Mouse (Mus musculus): ENCODE measurements around the gene Prr19. TPM values are rescaled to one million over a fixed set of nuclear protein-coding genes. Genes with fewer than 3 reads are reported as not detected.
"Not testable (repeated sequence)": the region's sequence is repeated elsewhere in the genome, so short reads cannot be mapped to it uniquely, and the experiment has no call there.

Gene Prr19
- total RNA-seq, 2 experiments from 2014 or later = not detected

GRCm38 (mm10) chr7:25322058-25322484 lies 20.9 kb downstream of the Prr19 start:
- peak; percentile 49 for DNase-seq

DNA sequence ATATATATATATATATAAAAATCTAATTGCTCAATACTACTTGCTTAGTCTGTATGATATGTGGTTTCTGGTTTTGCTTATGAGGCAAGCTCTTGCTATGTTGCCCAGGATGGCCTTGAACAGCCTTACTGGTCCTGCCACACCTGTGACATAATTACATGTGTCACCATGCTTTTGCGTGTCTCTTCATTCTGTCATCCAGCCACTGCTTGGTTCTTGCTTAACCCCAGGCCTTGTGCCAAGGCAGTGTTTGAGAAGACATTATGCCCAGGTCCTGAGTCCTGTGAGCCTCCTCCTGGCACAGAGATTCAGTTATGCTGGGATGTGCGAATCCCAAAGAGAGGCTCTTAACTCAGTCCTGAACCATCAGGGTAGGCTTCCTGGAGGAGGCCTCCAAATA lies 22.0 kb downstream of the Prr19 start:
- DNase-seq = no peak

DNA sequence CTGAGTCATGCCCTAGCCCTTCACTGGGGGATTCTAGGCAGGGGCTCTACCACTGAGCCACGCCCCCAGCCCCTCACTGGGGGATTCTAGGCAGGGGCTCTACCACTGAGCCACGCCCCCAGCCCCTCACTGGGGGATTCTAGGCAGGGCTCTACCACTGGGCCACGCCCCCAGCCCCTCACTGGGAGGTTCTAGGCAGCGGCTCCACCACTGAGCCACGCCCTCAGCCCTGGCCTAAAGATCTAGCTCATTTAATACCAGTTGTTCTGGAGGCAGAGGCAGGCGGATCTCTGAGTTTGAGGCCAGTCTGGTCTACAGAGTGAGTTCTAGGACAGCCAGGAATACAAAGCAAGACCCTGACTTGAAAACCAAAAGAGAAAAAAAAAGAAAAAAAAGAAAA lies 24.2 kb downstream of the Prr19 start:
- not testable (repeated sequence) for DNase-seq

DNA sequence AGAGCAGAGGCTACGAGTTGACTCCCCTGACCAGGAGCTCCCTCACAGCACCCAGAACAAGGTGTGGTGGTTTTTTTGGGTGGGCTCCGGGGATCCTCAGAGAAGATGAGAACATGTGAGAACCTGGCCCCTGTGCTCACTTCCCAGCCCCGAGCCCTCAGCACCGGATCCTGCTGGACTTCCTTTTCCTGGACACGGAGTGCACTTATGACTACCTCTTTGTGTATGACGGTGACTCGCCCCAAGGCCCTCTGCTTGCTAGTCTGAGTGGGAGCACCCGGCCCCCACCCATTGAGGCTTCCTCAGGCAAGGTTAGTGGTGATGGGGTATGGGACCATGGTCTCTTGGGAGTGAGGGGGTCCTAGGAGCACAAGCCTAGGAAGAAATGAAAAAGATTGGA lies 25.0 kb downstream of the Prr19 start:
- DNase-seq = no peak

DNA sequence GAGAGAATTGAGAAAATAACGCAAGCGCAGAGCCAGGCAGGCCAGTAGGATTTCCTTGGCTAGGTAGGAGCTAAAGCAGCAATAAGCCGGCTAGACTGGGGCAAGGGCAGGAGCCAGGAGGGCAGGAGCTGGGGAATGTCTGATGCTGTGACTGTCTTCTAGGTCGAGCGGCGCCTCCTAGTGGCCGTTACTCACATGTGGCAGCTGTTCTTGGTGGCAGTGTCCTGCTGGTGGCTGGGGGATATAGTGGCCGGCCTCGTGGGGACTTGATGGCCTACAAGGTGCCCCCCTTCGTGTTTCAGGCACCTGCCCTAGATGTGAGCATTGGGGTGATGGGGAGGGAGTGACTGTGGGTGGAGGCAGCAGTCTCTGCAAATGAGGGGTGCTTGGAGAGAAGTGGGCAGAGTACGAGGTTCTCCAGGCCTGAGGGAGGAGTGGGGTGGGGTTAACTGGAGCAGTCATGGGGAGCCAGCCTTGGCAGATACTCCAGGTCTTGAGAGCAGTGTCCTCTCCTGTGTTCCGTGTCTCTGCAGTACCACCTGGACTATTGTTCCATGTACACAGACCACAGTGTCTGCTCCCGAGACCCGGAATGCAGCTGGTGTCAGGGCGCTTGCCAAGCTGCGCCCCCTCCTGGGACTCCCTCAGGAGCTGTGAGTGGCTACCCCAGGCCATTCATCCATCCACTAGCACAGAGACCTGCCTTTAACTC lies 32.5 kb downstream of the Prr19 start:
- DNase-seq = peak; percentile 78

DNA sequence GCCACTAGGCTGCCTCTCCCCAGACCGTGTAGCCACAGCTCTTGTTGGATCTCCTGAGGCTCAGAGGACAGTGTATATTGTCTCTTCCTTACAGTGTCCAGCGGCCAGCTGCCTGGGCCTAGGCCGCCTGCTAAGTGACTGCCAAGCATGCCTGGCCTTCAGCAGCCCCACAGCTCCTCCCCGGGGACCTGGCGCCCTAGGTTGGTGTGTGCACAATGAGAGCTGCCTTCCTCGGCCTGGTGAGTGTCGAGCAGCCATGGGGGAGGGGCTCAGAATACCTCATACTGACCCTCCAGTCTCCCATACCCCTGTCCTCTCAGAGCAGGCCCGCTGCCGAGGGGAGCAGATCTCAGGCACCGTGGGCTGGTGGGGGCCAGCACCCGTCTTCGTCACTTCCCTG lies 33.3 kb downstream of the Prr19 start:
- DNase-seq = no peak

DNA sequence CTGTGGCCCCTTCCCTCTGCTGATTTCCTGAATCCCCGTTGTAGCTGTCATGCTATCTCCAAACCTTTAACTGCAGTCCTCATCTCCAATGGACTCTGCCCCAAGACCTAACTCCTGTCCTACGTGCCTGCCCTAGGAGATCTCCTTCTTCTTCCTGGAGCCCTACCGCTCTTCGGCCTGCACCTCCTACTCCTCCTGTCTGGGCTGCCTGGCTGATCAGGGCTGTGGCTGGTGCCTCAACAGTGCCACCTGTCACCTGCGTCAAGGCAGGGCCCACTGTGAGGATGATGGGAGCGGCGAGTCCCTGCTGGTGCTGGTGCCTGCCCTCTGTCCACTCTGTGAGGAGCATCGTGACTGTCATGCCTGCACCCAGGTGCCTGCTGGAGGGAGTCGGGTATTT lies 38.1 kb downstream of the Prr19 start:
- no peak for DNase-seq

DNA sequence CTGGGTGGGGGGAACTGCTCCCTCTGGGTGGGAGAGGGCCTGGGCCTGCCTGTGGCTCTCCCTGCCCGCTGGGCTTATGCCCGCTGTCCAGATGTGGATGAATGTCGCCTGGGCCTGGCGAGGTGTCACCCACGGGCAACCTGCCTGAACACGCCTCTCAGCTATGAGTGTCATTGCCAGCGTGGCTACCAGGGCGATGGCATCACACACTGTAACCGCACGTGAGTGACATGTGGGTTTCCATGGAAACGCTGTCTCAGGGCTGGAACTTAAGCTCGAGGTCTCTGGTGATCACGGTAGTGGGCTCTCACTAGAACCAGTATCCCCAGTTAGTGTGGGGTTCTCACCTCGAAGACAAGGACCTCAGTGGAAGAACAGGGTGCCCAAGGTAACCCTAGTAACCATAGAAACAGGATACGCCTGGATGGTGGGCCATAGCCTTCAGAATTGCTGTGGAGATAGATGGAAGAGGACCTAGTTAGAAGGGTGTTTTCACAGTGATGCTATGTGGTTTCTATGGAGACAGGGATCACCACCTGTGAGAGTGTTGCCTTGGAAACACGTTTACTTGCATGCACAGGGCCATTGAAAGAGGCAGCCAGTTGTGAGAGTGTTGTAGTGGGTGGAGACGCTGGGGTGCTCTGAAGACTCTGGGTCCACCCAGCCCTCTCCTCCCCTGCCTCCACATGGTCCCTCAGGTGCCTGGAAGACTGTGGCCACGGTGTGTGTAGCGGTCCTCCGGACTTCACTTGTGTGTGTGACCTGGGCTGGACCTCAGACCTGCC lies 40.0 kb downstream of the Prr19 start:
- DNase-seq = no peak

DNA sequence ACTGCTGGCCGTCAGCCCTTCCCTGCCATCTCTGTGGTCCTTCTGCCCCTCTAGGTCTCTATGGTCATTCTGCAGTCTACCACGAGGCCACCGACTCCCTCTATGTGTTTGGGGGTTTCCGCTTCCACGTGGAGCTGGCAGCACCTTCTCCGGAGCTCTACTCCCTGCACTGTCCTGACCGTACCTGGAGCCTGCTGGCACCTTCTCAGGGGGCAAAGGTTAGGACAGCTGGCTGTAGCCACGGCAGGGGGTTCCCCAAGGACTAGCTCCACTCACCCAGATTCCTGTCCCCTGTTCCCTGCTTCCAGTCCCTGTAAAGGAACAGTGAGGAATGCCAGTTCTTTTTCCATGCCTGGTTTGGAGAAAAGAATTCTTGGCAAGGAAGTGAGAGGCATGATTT lies 47.6 kb downstream of the Prr19 start:
- DNase-seq = no peak

Other genes starting within 250 kb of the Prr19 start
- gene Grik5, start 229.1 kb upstream of the Prr19 start, total RNA-seq (2021) = 10 to 100 TPM in 1 of 2 experiments, 1 to 10 TPM in 1; 7.2 to 11.0 TPM
- 1 to 10 TPM; 6.9 to 9.0 TPM for gene Zfp574, start 228.8 kb upstream of the Prr19 start, total RNA-seq (2021)
- under 1 TPM; 0.16 to 0.77 TPM for gene Pou2f2, start 121.7 kb upstream of the Prr19 start, total RNA-seq (2021)
- 1 to 10 TPM; 6.3 to 7.4 TPM for gene Dedd2, start 80.8 kb upstream of the Prr19 start, total RNA-seq (2021)
- gene Zfp526, start 80.0 kb upstream of the Prr19 start, total RNA-seq (2021) = 1 to 10 TPM; 6.2 to 8.5 TPM
- gene Gsk3a, start 63.6 kb upstream of the Prr19 start, total RNA-seq (2021) = 10 to 100 TPM; 51.1 to 60.2 TPM
- gene Erf, start 50.6 kb upstream of the Prr19 start, total RNA-seq (2021) = 10 to 100 TPM; 14.9 to 18.4 TPM
- gene Cic, start 33.7 kb upstream of the Prr19 start, total RNA-seq (2021) = 10 to 100 TPM; 65.7 to 73.4 TPM
- gene Pafah1b3, start 3.4 kb upstream of the Prr19 start, total RNA-seq (2021) = 10 to 100 TPM in 1 of 2 experiments, 1 to 10 TPM in 1; 7.5 to 12.3 TPM
- gene Tmem145, start 4.7 kb downstream of the Prr19 start, total RNA-seq (2021) = not detected
- 10 to 100 TPM; 24.0 to 27.2 TPM for gene Megf8, start 15.8 kb downstream of the Prr19 start, total RNA-seq (2021)
- gene Cnfn, start 68.3 kb downstream of the Prr19 start, total RNA-seq (2021) = not detected
- gene Lipe, start 97.3 kb downstream of the Prr19 start, total RNA-seq (2021) = 10 to 100 TPM; 18.2 to 18.4 TPM
- gene Cxcl17, start 111.5 kb downstream of the Prr19 start, total RNA-seq (2021) = not detected
- gene Ceacam1, start 176.2 kb downstream of the Prr19 start, total RNA-seq (2021) = 1 to 10 TPM; 4.9 to 7.8 TPM
- under 1 TPM; 0.35 to 0.75 TPM for gene Ceacam2, start 238.4 kb downstream of the Prr19 start, total RNA-seq (2021)